In the genomic region with DNA sequence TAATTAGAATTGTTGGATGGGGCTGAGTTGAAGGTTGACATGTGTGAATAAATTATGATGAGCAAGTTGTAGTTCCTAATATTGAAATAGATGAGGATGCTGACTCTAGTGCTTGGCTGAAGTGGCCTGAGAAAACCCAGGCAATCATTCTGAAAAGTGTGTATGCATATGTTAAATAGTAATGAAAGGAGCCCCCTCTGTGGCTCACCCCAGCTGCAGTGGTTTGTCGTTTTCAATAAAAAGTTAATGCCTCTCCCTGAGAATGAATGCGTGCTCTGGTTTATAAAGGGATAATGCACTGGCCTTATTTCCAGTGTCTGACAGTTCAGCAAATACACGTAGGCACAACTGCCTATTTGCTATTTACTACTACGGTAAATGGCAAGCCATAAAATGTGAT, we compare ENCODE assay signal across 22 mouse cellular contexts.
A peak's percentile ranks its signal among the peaks of the same experiment; 100 is the strongest.
DNase-seq lines count a peak whose midpoint lies in the region; ATAC-seq lines count a peak whose summit lies in the region.
"Had no signal": no experiment of that assay in that cellular context is flagged by ENCODE, and none has a peak within 500 bp of the region (broad histone marks: within the 10 kb centered on the region; RNA-seq: fewer than 3 reads in every experiment).

No protein-coding gene starts in this region.

- no peak overlapping the region for H3K27ac ChIP-seq in forebrain, embryonic 14.5 days (ENCODE audit: low read depth, low read length)
- H3K27ac ChIP-seq in forebrain, embryonic 16.5 days (ENCODE audit: low read length), result no peak overlapping the region
- H3K27ac ChIP-seq in neural tube, embryonic 13.5 days (replicated peaks), result no peak overlapping the region
- H3K27ac ChIP-seq in midbrain, embryonic 14.5 days (replicated peaks; ENCODE audit: low read depth, low read length), result no peak overlapping the region
- H3K27ac ChIP-seq in neural tube, embryonic 14.5 days (ENCODE audit: low read depth, low read length), result no peak overlapping the region
- H3K27ac ChIP-seq: embryonic facial prominence, embryonic 12.5 days; heart, embryonic 10.5 days; hindbrain, embryonic 14.5 days had no signal

- no peak overlapping the region for H3K4me2 ChIP-seq in forebrain, embryonic 14.5 days (ENCODE audit: low read length)
- no peak overlapping the region for H3K4me2 ChIP-seq in forebrain, embryonic 16.5 days (ENCODE audit: low read length)
- H3K4me2 ChIP-seq in neural tube, embryonic 13.5 days, result no peak overlapping the region
- H3K4me2 ChIP-seq in midbrain, embryonic 14.5 days (ENCODE audit: low read length), result no peak overlapping the region
- no peak overlapping the region for H3K4me2 ChIP-seq in neural tube, embryonic 14.5 days (ENCODE audit: low read depth, low read length)
- H3K4me2 ChIP-seq: embryonic facial prominence, embryonic 12.5 days; hindbrain, embryonic 14.5 days had no signal

- H3K4me3 ChIP-seq in forebrain, embryonic 14.5 days (ENCODE audit: low read depth, low read length), result no peak overlapping the region
- H3K4me3 ChIP-seq in forebrain, embryonic 16.5 days (replicated peaks; ENCODE audit: low read length), result no peak overlapping the region
- H3K4me3 ChIP-seq in neural tube, embryonic 13.5 days, result no peak overlapping the region
- H3K4me3 ChIP-seq in midbrain, embryonic 14.5 days (replicated peaks; ENCODE audit: low read depth, low read length), result no peak overlapping the region
- no peak overlapping the region for H3K4me3 ChIP-seq in neural tube, embryonic 14.5 days (ENCODE audit: low read depth, low read length)
- H3K4me3 ChIP-seq: embryonic facial prominence, embryonic 12.5 days; heart, embryonic 10.5 days had no signal

- 52% methylated on average over 4 of the region's 4 CpGs for WGBS in forebrain, embryonic 14.5 days
- WGBS in forebrain, embryonic 16.5 days, result 42% methylated on average over 4 of the region's 4 CpGs
- WGBS in neural tube, embryonic 13.5 days, result 33% methylated on average over 4 of the region's 4 CpGs
- WGBS in midbrain, embryonic 14.5 days, result 35% methylated on average over 4 of the region's 4 CpGs
- 27% methylated on average over 4 of the region's 4 CpGs for WGBS in neural tube, embryonic 14.5 days

- H3K36me3 ChIP-seq in forebrain, embryonic 14.5 days (ENCODE audit: control insufficient read depth, insufficient read depth, low read length), result no peaks in the 10 kb centered on the region
- no peaks in the 10 kb centered on the region for H3K36me3 ChIP-seq in forebrain, embryonic 16.5 days (ENCODE audit: control insufficient read depth, insufficient read depth)
- H3K36me3 ChIP-seq in neural tube, embryonic 13.5 days, result no peaks in the 10 kb centered on the region
- no peaks in the 10 kb centered on the region for H3K36me3 ChIP-seq in midbrain, embryonic 14.5 days (ENCODE audit: control insufficient read depth, insufficient read depth, low read length)
- H3K36me3 ChIP-seq in neural tube, embryonic 14.5 days (ENCODE audit: control insufficient read depth, insufficient read depth, low read length), result no peaks in the 10 kb centered on the region
- H3K36me3 ChIP-seq: embryonic facial prominence, embryonic 12.5 days; heart, embryonic 10.5 days had no signal

- no peak overlapping the region for H3K9ac ChIP-seq in forebrain, embryonic 14.5 days (ENCODE audit: low read length)
- H3K9ac ChIP-seq in forebrain, embryonic 16.5 days (replicated peaks; ENCODE audit: low read depth, low read length), result no peak overlapping the region
- H3K9ac ChIP-seq in neural tube, embryonic 13.5 days, result no peak overlapping the region
- H3K9ac ChIP-seq in midbrain, embryonic 14.5 days (replicated peaks; ENCODE audit: low read length), result no peak overlapping the region
- H3K9ac ChIP-seq in neural tube, embryonic 14.5 days (replicated peaks; ENCODE audit: low read depth, low read length), result no peak overlapping the region
- H3K9ac ChIP-seq: embryonic facial prominence, embryonic 12.5 days; hindbrain, embryonic 14.5 days had no signal

- H3K4me1 ChIP-seq in forebrain, embryonic 14.5 days (ENCODE audit: control insufficient read depth, insufficient read depth, low read length), result no peaks in the 10 kb centered on the region
- H3K4me1 ChIP-seq in forebrain, embryonic 16.5 days (replicated peaks; ENCODE audit: control insufficient read depth, insufficient read depth, low read length), result no peaks in the 10 kb centered on the region
- no peaks in the 10 kb centered on the region; the same call in 1 of the 2 replicates for H3K4me1 ChIP-seq in neural tube, embryonic 13.5 days (replicated peaks)
- H3K4me1 ChIP-seq in midbrain, embryonic 14.5 days (ENCODE audit: control insufficient read depth, insufficient read depth, low read length), result no peaks in the 10 kb centered on the region
- H3K4me1 ChIP-seq in neural tube, embryonic 14.5 days (ENCODE audit: control insufficient read depth, insufficient read depth, low read length), result no peaks in the 10 kb centered on the region
- H3K4me1 ChIP-seq: embryonic facial prominence, embryonic 12.5 days; heart, embryonic 10.5 days had no signal

- intact Hi-C loops in left cerebral cortex, postnatal 14 days (cut with DNase I), result no loop called here

- no peaks in the 10 kb centered on the region for H3K9me3 ChIP-seq in forebrain, embryonic 14.5 days (replicated peaks; ENCODE audit: control insufficient read depth, low read length)
- no peaks in the 10 kb centered on the region for H3K9me3 ChIP-seq in forebrain, embryonic 16.5 days (ENCODE audit: control insufficient read depth, low read length)
- H3K9me3 ChIP-seq in neural tube, embryonic 13.5 days, result no peaks in the 10 kb centered on the region
- H3K9me3 ChIP-seq in midbrain, embryonic 14.5 days (ENCODE audit: control insufficient read depth, low read length), result no peaks in the 10 kb centered on the region
- no peaks in the 10 kb centered on the region for H3K9me3 ChIP-seq in neural tube, embryonic 14.5 days (ENCODE audit: control insufficient read depth, low read length)
- H3K9me3 ChIP-seq: embryonic facial prominence, embryonic 12.5 days; heart, embryonic 10.5 days had no signal

- H3K27me3 ChIP-seq in forebrain, embryonic 14.5 days (replicated peaks; ENCODE audit: control insufficient read depth, insufficient read depth, low read length), result no peaks in the 10 kb centered on the region
- no peaks in the 10 kb centered on the region for H3K27me3 ChIP-seq in forebrain, embryonic 16.5 days (replicated peaks; ENCODE audit: control insufficient read depth, insufficient read depth, low read length)
- no peaks in the 10 kb centered on the region for H3K27me3 ChIP-seq in neural tube, embryonic 13.5 days
- no peaks in the 10 kb centered on the region for H3K27me3 ChIP-seq in midbrain, embryonic 14.5 days (ENCODE audit: control insufficient read depth, insufficient read depth, low read length)
- H3K27me3 ChIP-seq in neural tube, embryonic 14.5 days (ENCODE audit: control insufficient read depth, insufficient read depth, low read length), result no peaks in the 10 kb centered on the region
- H3K27me3 ChIP-seq: CH12.LX; embryonic facial prominence, embryonic 12.5 days; Patski had no signal

- no peak for ATAC-seq in forebrain, embryonic 14.5 days
- no peak for ATAC-seq in forebrain, embryonic 16.5 days
- 0 out of 2 replicates have a peak, but pooled peaks have one; percentile 47 for ATAC-seq in neural tube, embryonic 13.5 days (ENCODE audit: low read depth)
- ATAC-seq in midbrain, embryonic 14.5 days (ENCODE audit: low FRiP score, low TSS enrichment), result no peak
- peak; percentile 79; the same call in 1 of the 2 replicates for ATAC-seq in neural tube, embryonic 14.5 days (ENCODE audit: low read depth)
- ATAC-seq: inflammation-experienced regulatory T-cells, adult 6 months; Patski had no signal

- peak; percentile 13 for DNase-seq in forebrain, embryonic 14.5 days (ENCODE audit: low spot score)
- no peak for DNase-seq in neural tube, embryonic 10.5 days (ENCODE audit: extremely low spot score, low spot score)
- DNase-seq in midbrain, embryonic 14.5 days, result peak; percentile 40
- no peak for DNase-seq in left cerebral cortex, postnatal 14 days (ENCODE audit: low spot score in 2 of 2)
- DNase-seq in right cerebral cortex, postnatal 14 days, result no peak
- DNase-seq: adrenal gland, adult 2 months; adrenal gland, postnatal 25 days; cerebellum, adult 2 months; cerebellum, postnatal 14 days; embryo, embryonic 11 days; heart, adult 18-20 months; heart, postnatal 10 days; heart, postnatal 4 days had no signal

Comparison
In these comparisons a context has a peak if more than half of its experiments do, and no peak if none do; other contexts are left out.
1. ATAC-seq: peak in neural tube, embryonic 13.5 days (single experiment) and neural tube, embryonic 14.5 days (single experiment); none in forebrain, embryonic 14.5 days (single experiment), forebrain, embryonic 16.5 days (single experiment) and midbrain, embryonic 14.5 days (single experiment).
2. DNase-seq: peak in forebrain, embryonic 14.5 days (single experiment) and midbrain, embryonic 14.5 days (single experiment); none in neural tube, embryonic 10.5 days (single experiment), left cerebral cortex, postnatal 14 days (0 of 2) and right cerebral cortex, postnatal 14 days (single experiment).